Mouse (Mus musculus) lung, embryonic 14.5 days (tissue): ENCODE data around the gene 2510009E07Rik. TPM values are rescaled to one million over a fixed set of nuclear protein-coding genes. Genes with fewer than 3 reads are reported as not detected.

Experiments
- ATAC-seq: fragments of 200-750 bp; cut with Nextera tagmentation; 2 replicates; pipeline ENCODE4 v1.8.0; 2017; ENCODE audit warnings: mild to moderate bottlenecking, moderate TSS enrichment, moderate library complexity; ENCODE audit not compliant: insufficient read depth
- DNase-seq: peaks from one replicate; pipeline ENCODE4 v3.0.0-alpha.2; 2015
- H3K27ac ChIP-seq: fragments of 300-500 bp; sonication (generic); 2 replicates; pipeline ENCODE4 v1.5.1; 2014; ENCODE audit warnings: low read depth, mild to moderate bottlenecking, moderate library complexity
- H3K27me3 ChIP-seq: fragments of 300-500 bp; sonication (generic); 2 replicates; pipeline ENCODE4 v1.6.1; 2014; ENCODE audit warnings: low read length, control low read depth; ENCODE audit not compliant: insufficient read depth
- H3K36me3 ChIP-seq: fragments of 300-500 bp; sonication (generic); 2 replicates; pipeline ENCODE4 v1.6.1; 2014; ENCODE audit warnings: control low read depth; ENCODE audit not compliant: insufficient read depth
- H3K4me1 ChIP-seq: fragments of 300-500 bp; sonication (generic); 2 replicates; pipeline ENCODE4 v1.6.1; 2014; ENCODE audit warnings: antibody characterized with exemption, control low read depth; ENCODE audit not compliant: insufficient read depth
- H3K4me2 ChIP-seq: fragments of 300-500 bp; sonication (generic); 2 replicates; pipeline ENCODE4 v1.6.1; 2014; ENCODE audit warnings: mild to moderate bottlenecking
- H3K4me3 ChIP-seq: fragments of 300-500 bp; sonication (generic); 2 replicates; pipeline ENCODE4 v1.5.1; 2014; ENCODE audit warnings: low read depth, low read length
- H3K9ac ChIP-seq: fragments of 300-500 bp; sonication (generic); 2 replicates; pipeline ENCODE4 v1.6.1; 2014
- H3K9me3 ChIP-seq: fragments of 300-500 bp; sonication (generic); 2 replicates; pipeline ENCODE4 v1.6.1; 2016; ENCODE audit warnings: low read depth, low read length, control low read depth
- CTCF ChIP-seq: IDR thresholded peaks from 2 replicates; pipeline ENCODE4 v1.5.1; 2016; ENCODE audit warnings: antibody characterized with exemption, low read depth
- WGBS: fragments of 180-500 bp; shearing (Covaris S2); extraction: QIAGEN DNeasy Blood & Tissue Kit; methylation state at CpG from one replicate; pipeline ENCODE4 v1.1.7; 2014; 5-methylcytosine and 5-hydroxymethylcytosine counted together
- polyA plus RNA-seq: library from polyadenylated mRNA; unstranded; fragments of >200 nt; fragmentation: Nextera tagmentation; extraction: Ambion mirVana; gene quantifications from 2 replicates; pipeline ENCODE4 v1.2.1, GENCODE M21; 2014

Gene 2510009E07Rik
- polyA plus RNA-seq, 1 experiment from 2014 or later, result 22.2 TPM

DNA sequence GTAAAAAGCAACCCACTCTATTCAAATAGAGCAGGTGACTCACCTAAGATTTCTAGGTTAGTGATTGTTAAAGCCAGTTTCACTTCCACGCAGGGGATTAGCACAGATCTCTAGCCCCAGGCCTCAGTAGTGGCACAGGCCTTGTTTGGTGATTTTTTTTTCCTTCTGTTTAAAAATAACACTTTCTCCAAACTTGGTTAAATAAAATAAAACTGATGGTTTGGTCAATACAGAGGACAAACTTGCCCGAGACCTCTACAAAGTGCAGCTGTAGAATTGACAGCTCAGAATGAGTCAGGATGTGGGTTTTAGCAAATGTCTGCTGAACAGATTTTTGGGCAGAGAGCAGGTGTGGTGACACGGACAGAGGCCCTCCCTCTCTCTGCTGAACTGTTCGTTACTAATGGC lies 62.6 kb downstream of the 2510009E07Rik start:
- H3K4me3 ChIP-seq, result no peak overlapping the region
- no peak for ATAC-seq
- H3K36me3 ChIP-seq, result no peaks in the 10 kb centered on the region
- WGBS, result 74% methylated on average over 4 of the region's 4 CpGs
- H3K27ac ChIP-seq, result no peak overlapping the region
- DNase-seq, result no peak
- H3K9me3 ChIP-seq, result no peaks in the 10 kb centered on the region
- no peaks in the 10 kb centered on the region for H3K4me1 ChIP-seq
- no peak overlapping the region for H3K9ac ChIP-seq
- TF ChIP-seq CTCF, result no peak
- no peaks in the 10 kb centered on the region for H3K27me3 ChIP-seq
- H3K4me2 ChIP-seq, result no peak overlapping the region

DNA sequence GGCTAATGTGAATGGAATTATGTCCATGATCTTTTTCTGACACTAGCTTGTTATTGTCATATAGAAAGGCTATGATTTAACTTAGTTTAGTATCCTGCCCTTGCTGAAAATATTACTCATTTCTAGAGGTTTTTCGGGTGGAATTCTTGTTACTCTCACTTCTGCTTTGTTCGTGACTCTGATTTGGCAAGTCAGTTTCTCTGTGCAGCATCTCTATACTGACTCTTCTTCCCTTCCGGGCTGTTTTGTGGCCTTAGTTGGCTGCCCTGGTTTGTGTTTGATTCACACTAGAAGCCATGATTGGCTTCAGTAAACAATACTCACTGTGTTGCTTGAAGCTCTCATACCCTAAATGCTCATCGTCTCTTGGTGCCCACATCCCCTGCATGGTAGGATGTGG lies 63.9 kb downstream of the 2510009E07Rik start:
- no peak overlapping the region for H3K4me2 ChIP-seq
- H3K27me3 ChIP-seq, result no peaks in the 10 kb centered on the region
- no peak overlapping the region for H3K27ac ChIP-seq
- DNase-seq (no peak), ATAC-seq (no peak)
- TF ChIP-seq CTCF, result no peak
- no peaks in the 10 kb centered on the region for H3K36me3 ChIP-seq
- no peak overlapping the region for H3K9ac ChIP-seq
- H3K4me1 ChIP-seq, result no peaks in the 10 kb centered on the region
- no peak overlapping the region for H3K4me3 ChIP-seq
- WGBS, result 84% methylated on average over 4 of the region's 4 CpGs
- no peaks in the 10 kb centered on the region for H3K9me3 ChIP-seq

DNA sequence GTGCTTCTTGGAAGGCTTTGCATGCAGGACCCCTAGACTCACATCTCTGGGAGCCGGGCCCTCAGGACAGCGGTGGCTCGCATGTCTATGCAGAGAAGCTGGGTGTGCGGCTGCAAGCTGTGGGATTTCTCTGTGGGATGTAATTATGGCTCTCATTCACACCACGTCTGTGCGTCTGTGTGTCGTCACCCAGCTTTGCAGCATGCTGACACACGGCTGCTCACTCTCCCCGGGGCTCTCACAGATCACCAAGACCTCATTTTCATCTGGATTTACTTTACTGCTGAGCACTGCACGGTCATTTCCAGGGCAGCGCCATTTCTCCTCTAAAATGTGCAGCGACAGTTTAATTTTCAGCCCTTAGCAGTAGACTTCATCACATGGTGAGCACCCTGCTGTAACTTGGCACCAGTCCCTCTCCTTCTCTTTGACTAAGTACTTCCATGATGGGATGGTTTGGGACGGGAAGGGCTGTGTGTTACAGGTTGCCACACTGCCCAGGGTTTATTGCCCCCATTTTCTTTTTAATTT lies 66.3 kb downstream of the 2510009E07Rik start:
- Histone ChIP-seq H3K4me2 (no peak overlapping the region), H3K27ac (no peak overlapping the region), H3K4me1 (no peaks in the 10 kb centered on the region), H3K9ac (no peak overlapping the region), H3K27me3 (no peaks in the 10 kb centered on the region), H3K9me3 (no peaks in the 10 kb centered on the region), H3K4me3 (no peak overlapping the region), H3K36me3 (no peaks in the 10 kb centered on the region)
- ATAC-seq (no peak), DNase-seq (no peak)
- no peak for TF ChIP-seq CTCF
- WGBS, result 53% methylated on average over 13 of the region's 13 CpGs

DNA sequence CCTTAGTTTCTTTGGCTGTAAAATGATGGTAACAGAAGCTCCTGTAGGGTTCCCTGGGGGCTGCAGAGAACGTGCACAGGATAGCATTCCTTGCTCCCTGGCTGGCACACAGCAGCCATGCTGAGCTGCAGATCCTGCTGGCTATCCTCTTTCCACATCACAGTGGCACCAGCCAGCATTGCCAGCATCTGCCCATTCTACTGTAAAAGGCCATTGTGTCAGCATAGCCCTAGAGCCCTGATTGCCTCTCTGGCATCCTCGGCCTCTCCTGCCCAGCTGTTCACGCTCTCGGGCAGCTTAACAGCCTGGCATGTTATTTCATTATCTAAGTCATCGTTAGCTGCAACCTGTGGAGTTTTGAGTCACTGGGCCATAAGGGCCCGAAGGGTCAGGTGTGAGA lies 67.2 kb downstream of the 2510009E07Rik start:
- no peak overlapping the region for H3K9ac ChIP-seq

DNA sequence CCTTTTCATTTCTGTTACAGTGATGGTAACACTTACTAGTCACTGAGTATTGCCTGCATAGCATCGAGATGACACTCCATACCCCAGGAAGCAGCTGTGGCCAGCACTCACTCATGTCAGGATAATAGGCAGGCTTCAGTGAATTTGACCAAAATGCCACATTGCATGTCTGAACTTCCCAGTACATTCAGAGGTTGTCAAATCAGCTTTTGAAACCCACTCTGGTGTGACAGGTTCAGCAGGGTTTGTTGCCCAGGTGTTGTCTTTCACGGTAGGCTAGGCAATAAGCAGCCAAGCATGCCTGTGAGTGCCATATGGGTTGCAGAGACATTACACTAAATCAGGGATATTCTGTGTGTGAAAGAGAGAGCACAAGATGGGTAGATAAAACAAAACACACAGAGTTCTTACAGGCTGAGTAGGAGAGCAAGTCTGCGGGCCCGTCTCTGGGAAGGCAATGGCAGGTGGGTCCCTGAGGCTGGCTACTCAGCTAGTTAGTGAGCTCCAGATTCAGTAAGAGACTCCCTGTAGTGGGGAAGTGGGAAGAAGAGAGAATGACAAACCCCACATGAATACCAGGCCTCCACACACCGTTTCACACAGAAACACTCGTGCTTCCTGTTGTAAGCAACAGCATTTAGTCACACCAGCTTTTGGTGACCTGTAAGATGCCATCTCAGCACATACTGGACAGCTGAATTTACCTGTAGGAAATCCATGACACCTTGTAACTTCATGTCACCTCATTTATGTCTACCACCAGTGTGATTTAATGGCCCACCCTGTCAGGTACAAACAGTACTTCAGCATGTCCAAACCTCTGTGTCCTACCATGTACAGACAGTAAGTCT lies 68.5 kb downstream of the 2510009E07Rik start:
- no peak for TF ChIP-seq CTCF
- no peak overlapping the region for H3K4me3 ChIP-seq
- no peak for ATAC-seq
- H3K4me2 ChIP-seq, result no peak overlapping the region
- no peaks in the 10 kb centered on the region for H3K36me3 ChIP-seq
- no peak overlapping the region for H3K9ac ChIP-seq
- no peaks in the 10 kb centered on the region for H3K4me1 ChIP-seq
- no peaks in the 10 kb centered on the region for H3K9me3 ChIP-seq
- no peaks in the 10 kb centered on the region for H3K27me3 ChIP-seq
- 66% methylated on average over 6 of the region's 6 CpGs for WGBS
- no peak for DNase-seq
- no peak overlapping the region for H3K27ac ChIP-seq

More for the DNA sequence above, 67.2 kb downstream of the 2510009E07Rik start:
- TF ChIP-seq CTCF, result no peak
- Histone ChIP-seq H3K36me3 (no peaks in the 10 kb centered on the region), H3K27ac (no peak overlapping the region), H3K9me3 (no peaks in the 10 kb centered on the region), H3K4me1 (no peaks in the 10 kb centered on the region), H3K4me3 (no peak overlapping the region), H3K27me3 (no peaks in the 10 kb centered on the region), H3K4me2 (no peak overlapping the region)
- WGBS, result 73% methylated on average over 6 of the region's 6 CpGs
- DNase-seq (no peak), ATAC-seq (no peak)

DNA sequence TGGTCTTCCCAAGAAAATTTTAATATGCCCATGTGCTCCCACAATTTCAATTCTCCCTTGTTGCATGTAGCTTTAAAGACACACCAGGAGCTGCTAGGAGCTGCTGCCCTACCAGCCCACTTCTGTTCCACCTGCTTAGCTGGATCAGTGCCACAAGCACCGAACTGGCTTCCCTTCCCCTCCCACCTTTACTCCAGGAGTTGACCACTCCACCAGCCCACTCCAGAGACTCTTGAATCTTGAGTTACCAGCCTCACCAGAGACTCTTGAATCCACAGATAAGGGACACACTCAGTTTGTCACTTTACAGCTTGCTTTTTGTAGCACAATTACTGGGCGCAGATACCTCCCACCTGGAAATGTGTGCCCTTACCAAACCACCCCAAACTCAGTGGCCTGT lies 73.8 kb downstream of the 2510009E07Rik start:
- no peak overlapping the region for H3K27ac ChIP-seq
- H3K4me2 ChIP-seq, result no peak overlapping the region
- H3K4me3 ChIP-seq, result no peak overlapping the region
- no peak for DNase-seq
- no peaks in the 10 kb centered on the region for H3K36me3 ChIP-seq
- WGBS, result 63% methylated on average over 2 of the region's 2 CpGs
- H3K9ac ChIP-seq, result no peak overlapping the region
- H3K9me3 ChIP-seq, result no peaks in the 10 kb centered on the region
- no peak for ATAC-seq
- no peaks in the 10 kb centered on the region for H3K4me1 ChIP-seq
- H3K27me3 ChIP-seq, result no peaks in the 10 kb centered on the region
- no peak for TF ChIP-seq CTCF

DNA sequence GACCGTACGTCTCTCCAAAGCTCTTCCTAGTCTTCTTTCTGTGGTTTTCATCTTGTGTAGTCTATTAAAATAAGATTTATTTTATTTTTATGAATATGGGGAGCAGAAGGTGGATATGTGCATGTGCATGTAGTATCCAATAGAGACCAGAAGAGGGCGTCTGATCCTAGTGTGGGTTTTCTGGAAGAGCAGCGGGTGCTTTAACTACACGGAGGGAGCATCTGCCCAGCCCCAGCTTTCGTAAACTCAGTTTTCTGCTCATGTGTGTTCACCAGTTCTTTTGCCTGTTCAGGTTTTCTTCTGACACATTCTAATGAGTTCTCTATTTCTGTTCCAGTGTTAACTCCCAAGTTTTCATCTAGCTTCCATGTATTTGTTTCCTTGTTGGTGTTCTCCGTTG lies 78.7 kb downstream of the 2510009E07Rik start:
- H3K4me3 ChIP-seq, result no peak overlapping the region
- H3K36me3 ChIP-seq, result no peaks in the 10 kb centered on the region
- H3K9me3 ChIP-seq, result no peaks in the 10 kb centered on the region; the same call in 1 of the 2 replicates
- no peak overlapping the region for H3K27ac ChIP-seq
- H3K4me1 ChIP-seq, result no peaks in the 10 kb centered on the region
- no peak overlapping the region for H3K9ac ChIP-seq
- no peak for ATAC-seq
- no peaks in the 10 kb centered on the region for H3K27me3 ChIP-seq
- peak; percentile 65 for DNase-seq
- no peak overlapping the region for H3K4me2 ChIP-seq
- TF ChIP-seq CTCF, result peak; percentile 61
- 54% methylated on average over 7 of the region's 7 CpGs for whole genome bisulfite sequencing
